ENCODE assay signal across 24 mouse cellular contexts in genomic region chr17:65606014-65606413, GRCm38 (mm10). TPM values are rescaled to one million over a fixed set of nuclear protein-coding genes. Genes with fewer than 3 reads are reported as not detected.
DNase-seq lines count a peak whose midpoint lies in the region; ATAC-seq and TF ChIP-seq lines count a peak whose summit lies in the region.
"Had no signal": no experiment of that assay in that cellular context is flagged by ENCODE, and none has a peak within 500 bp of the region (broad histone marks: within the 10 kb centered on the region; RNA-seq: fewer than 3 reads in every experiment).

No protein-coding gene starts in this region.

- H3K36me3 ChIP-seq in heart, embryonic 12.5 days, result no peaks in the 10 kb centered on the region
- H3K36me3 ChIP-seq in liver, embryonic 12.5 days, result peaks cover 10% of the 10 kb centered on the region
- no peaks in the 10 kb centered on the region for H3K36me3 ChIP-seq in stomach, embryonic 15.5 days
- H3K36me3 ChIP-seq: embryonic facial prominence, embryonic 12.5 days; heart, embryonic 10.5 days; hindbrain, embryonic 15.5 days; limb, embryonic 12.5 days had no signal

- H3K4me1 ChIP-seq in heart, embryonic 12.5 days (replicated peaks), result peaks cover 57% of the 10 kb centered on the region
- peaks cover 87% of the 10 kb centered on the region for H3K4me1 ChIP-seq in liver, embryonic 12.5 days
- peaks cover 22% of the 10 kb centered on the region for H3K4me1 ChIP-seq in stomach, embryonic 15.5 days
- peaks cover 40% of the 10 kb centered on the region for H3K4me1 ChIP-seq in lung, adult 2 months (ENCODE audit: control insufficient read depth, insufficient read depth, low read length)

- no peak for TF ChIP-seq POLR2A in lung, adult 2 months (IDR thresholded peaks at IDR 0.05; ENCODE audit: borderline replicate concordance, extremely low read depth, low read depth, low read length)

- H3K9me3 ChIP-seq in heart, embryonic 12.5 days (replicated peaks), result no peaks in the 10 kb centered on the region
- no peaks in the 10 kb centered on the region for H3K9me3 ChIP-seq in liver, embryonic 12.5 days (replicated peaks)
- no peaks in the 10 kb centered on the region for H3K9me3 ChIP-seq in stomach, embryonic 15.5 days
- H3K9me3 ChIP-seq: embryonic facial prominence, embryonic 12.5 days; forebrain, embryonic 10.5 days; heart, embryonic 10.5 days; hindbrain, embryonic 15.5 days; limb, embryonic 12.5 days had no signal

- ATAC-seq in heart, embryonic 12.5 days (ENCODE audit: insufficient number of reproducible peaks, low FRiP score), result peak; percentile 23; the same call in 1 of the 2 replicates
- peak; percentile 84 for ATAC-seq in erythroblast, adult 5-6 weeks (replicated peaks; ENCODE audit: low FRiP score, poor library complexity, severe bottlenecking)
- ATAC-seq in liver, embryonic 12.5 days, result peak; percentile 93
- ATAC-seq in stomach, embryonic 15.5 days (ENCODE audit: insufficient read depth, low FRiP score, low read depth), result peak; percentile 65; the same call in 1 of the 2 replicates
- ATAC-seq: midbrain, embryonic 16.5 days had no signal

- H3K9ac ChIP-seq in heart, embryonic 12.5 days, result no peak overlapping the region
- 0 out of 2 replicates have a peak overlapping the region, but pooled peaks have one; percentile 31 for H3K9ac ChIP-seq in liver, embryonic 12.5 days
- no peak overlapping the region for H3K9ac ChIP-seq in stomach, embryonic 15.5 days
- H3K9ac ChIP-seq: embryonic facial prominence, embryonic 12.5 days; hindbrain, embryonic 15.5 days; limb, embryonic 12.5 days had no signal

- H3K4me2 ChIP-seq in heart, embryonic 12.5 days, result no peak overlapping the region
- H3K4me2 ChIP-seq in liver, embryonic 12.5 days, result peak overlapping the region; percentile 58
- no peak overlapping the region for H3K4me2 ChIP-seq in stomach, embryonic 15.5 days
- H3K4me2 ChIP-seq: embryonic facial prominence, embryonic 12.5 days; hindbrain, embryonic 15.5 days; limb, embryonic 12.5 days had no signal

- no peak for TF ChIP-seq CTCF in lung, adult 2 months (IDR thresholded peaks at IDR 0.05; ENCODE audit: insufficient read depth, low read length)

- no peak for DNase-seq in heart, adult 8-10 months (ENCODE audit: low spot score)
- no peak for DNase-seq in natural killer cell, adult 2 months (ENCODE audit: low spot score in 2 of 2)
- no peak for DNase-seq in lung, adult 2 months
- no peak for DNase-seq in embryo, embryonic 11 days
- DNase-seq: cerebellum, adult 11-12 months; cerebellum, postnatal 36 days; gastrocnemius, postnatal 25 days; kidney, adult 8-10 months; kidney, postnatal 25 days; layer of hippocampus, adult 9-11 months; thymus, postnatal 25 days had no signal

- 48% methylated on average over 4 of the region's 4 CpGs for WGBS in heart, embryonic 12.5 days
- 17% methylated on average over 4 of the region's 4 CpGs for WGBS in liver, embryonic 12.5 days (ENCODE audit: insufficient replicate concordance)
- WGBS in stomach, embryonic 15.5 days, result 80% methylated on average over 4 of the region's 4 CpGs
- WGBS in lung, adult 2 months, result 56% methylated on average over 4 of the region's 4 CpGs

- no peaks in the 10 kb centered on the region for H3K27me3 ChIP-seq in heart, embryonic 12.5 days (replicated peaks)
- no peaks in the 10 kb centered on the region for H3K27me3 ChIP-seq in liver, embryonic 12.5 days (replicated peaks)
- no peaks in the 10 kb centered on the region for H3K27me3 ChIP-seq in stomach, embryonic 15.5 days (replicated peaks)
- H3K27me3 ChIP-seq: embryonic facial prominence, embryonic 12.5 days; hindbrain, embryonic 15.5 days; limb, embryonic 12.5 days had no signal

- H3K27ac ChIP-seq in heart, embryonic 12.5 days (ENCODE audit: poor library complexity, severe bottlenecking), result no peak overlapping the region
- peak overlapping the region; percentile 72 for H3K27ac ChIP-seq in liver, embryonic 12.5 days
- no peak overlapping the region for H3K27ac ChIP-seq in stomach, embryonic 15.5 days
- H3K27ac ChIP-seq: embryonic facial prominence, embryonic 12.5 days; forebrain, embryonic 10.5 days; heart, embryonic 10.5 days; hindbrain, embryonic 15.5 days; limb, embryonic 12.5 days had no signal

- H3K4me3 ChIP-seq in heart, embryonic 12.5 days, result no peak overlapping the region
- peak overlapping the region; percentile 9 for H3K4me3 ChIP-seq in liver, embryonic 12.5 days
- H3K4me3 ChIP-seq in stomach, embryonic 15.5 days (replicated peaks), result no peak overlapping the region
- no peak overlapping the region for H3K4me3 ChIP-seq in lung, adult 2 months (replicated peaks; ENCODE audit: extremely low read depth, low read depth, low read length)
- H3K4me3 ChIP-seq: embryonic facial prominence, embryonic 12.5 days; forebrain, embryonic 10.5 days; heart, embryonic 10.5 days; hindbrain, embryonic 15.5 days; limb, embryonic 12.5 days had no signal

RNA-seq across cellular contexts. Expression of gene Vapa, which starts 7.3 kb away (rescaled TPM):
- 186 and 190 TPM in 2 replicates for polyA plus RNA-seq in heart, embryonic 12.5 days (2016; fragmentation: Nextera tagmentation; extraction: Ambion mirVana)
- total RNA-seq in heart, adult 8-10 months (2022), result 10 to 100 TPM; 67.8 to 79.9 (median 75.9) TPM
- total RNA-seq in erythroblast, adult 5-6 weeks (2015; ENCODE audit: low replicate concordance), result 39.3 and 48.2 TPM in 2 replicates
- total RNA-seq in erythroblast, adult 5-6 weeks (2017; ENCODE audit: low replicate concordance), result 28.4 and 31.3 TPM in 2 replicates
- polyA plus RNA-seq in liver, embryonic 12.5 days (2016; fragmentation: Nextera tagmentation; extraction: Ambion mirVana), result 106 and 107 TPM in 2 replicates
- 204 and 207 TPM in 2 replicates for polyA plus RNA-seq in stomach, embryonic 15.5 days (2015; fragmentation: Nextera tagmentation; extraction: Ambion mirVana)
- polyA plus RNA-seq in lung, adult 2 months (2012; rRNA removed), result 40.3 and 68.3 TPM in 2 replicates

RNA-seq across cellular contexts. Expression of gene Txndc2, which starts 36.0 kb away (rescaled TPM):
- polyA plus RNA-seq in heart, embryonic 12.5 days (2016; fragmentation: Nextera tagmentation; extraction: Ambion mirVana), result 0.10 TPM in 1 of 2 replicates, not detected in the other
- under 1 TPM in 2 of 4 experiments, not detected in 2; 0.12 to 0.16 TPM for total RNA-seq in heart, adult 8-10 months (2022)
- total RNA-seq in erythroblast, adult 5-6 weeks (2015; ENCODE audit: low replicate concordance), result not detected in 2 replicates
- not detected in 2 replicates for total RNA-seq in erythroblast, adult 5-6 weeks (2017; ENCODE audit: low replicate concordance)
- polyA plus RNA-seq in liver, embryonic 12.5 days (2016; fragmentation: Nextera tagmentation; extraction: Ambion mirVana), result not detected in 2 replicates
- polyA plus RNA-seq in stomach, embryonic 15.5 days (2015; fragmentation: Nextera tagmentation; extraction: Ambion mirVana), result not detected in 2 replicates
- 0.06 and 0.09 TPM in 2 replicates for polyA plus RNA-seq in lung, adult 2 months (2012; rRNA removed)
- total RNA-seq: gastrocnemius, postnatal 25 days; heart, postnatal 25 days had no signal
- polyA plus RNA-seq: forebrain, embryonic 10.5 days; heart, embryonic 10.5 days; lung, embryonic 16.5 days; midbrain, embryonic 16.5 days; spleen, adult 2 months had no signal

Comparison
In these comparisons a context has a peak if more than half of its experiments do, and no peak if none do; other contexts are left out.
1. ATAC-seq: peak in every context shown above with its lines; median percentile 93 in liver, embryonic 12.5 days; 84 in erythroblast, adult 5-6 weeks; 65 in stomach, embryonic 15.5 days; 23 in heart, embryonic 12.5 days.